Mouse (Mus musculus): ENCODE measurements around the gene Fbxl2.

DNA sequence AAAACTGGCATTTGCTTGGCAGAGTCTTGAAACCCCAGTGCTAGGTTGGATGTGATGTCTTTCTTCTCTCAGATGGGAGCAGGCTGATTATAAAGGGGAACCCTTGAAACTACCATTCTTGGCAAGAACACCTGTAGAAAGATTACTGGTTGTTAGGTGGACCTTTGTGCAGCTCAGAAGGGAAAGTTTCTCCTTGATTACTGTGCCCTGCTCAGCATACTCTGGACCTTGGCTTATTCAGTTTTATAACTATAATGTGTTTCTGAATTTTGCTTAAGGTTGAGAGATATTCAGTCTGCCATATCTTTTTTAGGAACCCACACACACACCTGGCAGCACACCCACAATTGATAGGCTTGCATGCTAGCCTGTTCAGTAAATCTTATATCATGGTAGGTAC is 82.3 kb downstream of the Fbxl2 start:
- TF ChIP-seq CTCF (IDR thresholded peaks at IDR 0.05; ENCODE audit: extremely low read depth, insufficient read depth, low read length) (no peak), POLR2A (IDR thresholded peaks at IDR 0.05; ENCODE audit: extremely low read depth, insufficient read depth, low read length) (no peak)

All from cortical plate, adult 2 months (tissue).